Mouse (Mus musculus): ENCODE results near the gene Ankrd33b.

- no peak for TF ChIP-seq CHD2 (IDR thresholded peaks at IDR 0.05; ENCODE audit: low read depth, low read length)
- no peak for TF ChIP-seq ZNF384 (IDR thresholded peaks at IDR 0.05; ENCODE audit: low read depth, low read length)
- TF ChIP-seq MAFK (IDR thresholded peaks at IDR 0.05; ENCODE audit: insufficient read depth, low read depth, low read length): no peak
These were observed 46.7 kb downstream of the Ankrd33b start for GRCm38 (mm10) chr15:31320598-31321377.

All from ES-E14 (cell line).